Mouse (Mus musculus) testis, postnatal 10 days (tissue): Measurements from ENCODE around the gene Sfmbt1.
"Not testable (repeated sequence)": the region's sequence is repeated elsewhere in the genome, so short reads cannot be mapped to it uniquely, and the experiment has no call there.

Experiments
- DNase-seq: peaks from one replicate; pipeline ENCODE4 v3.0.0; 2021; ENCODE audit warnings: low spot score

Sfmbt1 gene

GRCm38 (mm10) chr14:30716953-30717285 is 2.3 kb downstream of the Sfmbt1 start:
- DNase-seq, result no peak

- DNase-seq, result not testable (repeated sequence)
Measured at GRCm38 (mm10) chr14:30718696-30719095, 4.0 kb downstream of the Sfmbt1 start.

GRCm38 (mm10) chr14:30719514-30719913 is 4.9 kb downstream of the Sfmbt1 start:
- no peak for DNase-seq

GRCm38 (mm10) chr14:30721850-30722249 is 7.2 kb downstream of the Sfmbt1 start:
- no peak for DNase-seq

GRCm38 (mm10) chr14:30722406-30722805 is 7.8 kb downstream of the Sfmbt1 start:
- no peak for DNase-seq

GRCm38 (mm10) chr14:30731896-30732295 is 17.2 kb downstream of the Sfmbt1 start:
- no peak for DNase-seq

GRCm38 (mm10) chr14:30734665-30735064 is 20.0 kb downstream of the Sfmbt1 start:
- no peak for DNase-seq

GRCm38 (mm10) chr14:30735810-30736209 is 21.2 kb downstream of the Sfmbt1 start:
- DNase-seq, result peak; percentile 41

- DNase-seq, result no peak
Measured at GRCm38 (mm10) chr14:30736413-30736812, 21.8 kb downstream of the Sfmbt1 start.

GRCm38 (mm10) chr14:30743891-30744290 is 29.2 kb downstream of the Sfmbt1 start:
- DNase-seq, result no peak

- DNase-seq, result no peak
Measured at GRCm38 (mm10) chr14:30746160-30746559, 31.5 kb downstream of the Sfmbt1 start.

GRCm38 (mm10) chr14:30757239-30757638 is 42.6 kb downstream of the Sfmbt1 start:
- DNase-seq, result no peak

GRCm38 (mm10) chr14:30761211-30761610 is 46.6 kb downstream of the Sfmbt1 start:
- no peak for DNase-seq

- DNase-seq, result no peak
Measured at GRCm38 (mm10) chr14:30762131-30762903, 47.7 kb downstream of the Sfmbt1 start.

- no peak for DNase-seq
Measured at GRCm38 (mm10) chr14:30762904-30763568, 48.4 kb downstream of the Sfmbt1 start.

- no peak for DNase-seq
Measured at GRCm38 (mm10) chr14:30784614-30785013, 70.0 kb downstream of the Sfmbt1 start.

- no peak for DNase-seq
Measured at GRCm38 (mm10) chr14:30789471-30789870, 74.8 kb downstream of the Sfmbt1 start.

- DNase-seq, result no peak
Measured at GRCm38 (mm10) chr14:30792871-30793270, 78.2 kb downstream of the Sfmbt1 start.

GRCm38 (mm10) chr14:30801756-30802155 is 87.1 kb downstream of the Sfmbt1 start:
- no peak for DNase-seq

GRCm38 (mm10) chr14:30821136-30821535 is 106.5 kb downstream of the Sfmbt1 start:
- DNase-seq, result no peak

- DNase-seq, result no peak
Measured at GRCm38 (mm10) chr14:30824456-30824995, 109.9 kb downstream of the Sfmbt1 start.

- no peak for DNase-seq
Measured at GRCm38 (mm10) chr14:30825021-30825475, 110.4 kb downstream of the Sfmbt1 start.

GRCm38 (mm10) chr14:30825476-30826131 is 111.0 kb downstream of the Sfmbt1 start, which contains the start of gene Tmem110:
TSS of gene Tmem110 (plus strand) at chr14:30825590.
- peak; percentile 92 for DNase-seq
